Mouse (Mus musculus) CH12.LX (cell line): ENCODE data around the gene Gimap5.
A peak's percentile ranks its signal among the peaks of the same experiment; 100 is the strongest.

Experiments
- MEF2A ChIP-seq: IDR thresholded peaks from 2 replicates; pipeline ENCODE4 v1.6.1; 2014; ENCODE audit warnings: low read depth, mild to moderate bottlenecking, inconsistent platforms, low read length, improper control_type of control experiment, borderline replicate concordance
- POLR2A ChIP-seq: IDR thresholded peaks from 2 replicates; pipeline ENCODE4 v1.6.1; 2011; ENCODE audit warnings: low read depth, mild to moderate bottlenecking, improper control_type of control experiment, low read length

DNA sequence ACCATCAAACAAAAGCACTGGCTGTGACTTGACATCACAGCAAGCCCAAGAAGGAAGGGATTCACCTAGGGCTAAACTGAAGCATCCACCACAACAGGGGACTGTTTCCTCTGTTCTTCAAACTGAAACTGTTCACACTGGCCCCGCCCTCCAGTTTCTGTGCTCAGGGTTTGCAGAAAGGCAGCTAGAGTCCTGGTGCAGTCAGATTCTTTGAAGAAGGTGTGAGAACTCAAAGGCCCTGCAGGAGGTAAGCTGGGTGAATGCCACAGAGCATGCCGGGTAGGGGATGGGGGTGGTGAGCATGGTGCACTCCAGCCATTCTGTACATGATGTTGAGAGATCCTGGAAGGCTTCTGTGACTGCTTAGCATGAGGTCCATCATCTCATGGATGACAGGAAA lies 27.5 kb upstream of the Gimap5 start, which contains the start of the genes Gm28053 and Gimap7:
- TF ChIP-seq POLR2A (peak; percentile 53; the same call in 1 of the 2 replicates), MEF2A (peak; percentile 42; the same call in 1 of the 2 replicates)
